Mouse (Mus musculus): ENCODE measurements around the gene Otop1.

The Otop1 gene

GRCm38 (mm10) chr5:38301761-38302411 is 26.1 kb downstream of the Otop1 start:
- DNase-seq (ENCODE audit: low spot score in 2 of 2) = no peak

GRCm38 (mm10) chr5:38302651-38303050 is 26.9 kb downstream of the Otop1 start:
- DNase-seq (ENCODE audit: low spot score in 2 of 2) = no peak

- no peak for DNase-seq (ENCODE audit: low spot score in 2 of 2)
Observed at GRCm38 (mm10) chr5:38305241-38305640, 29.5 kb downstream of the Otop1 start.

DNA sequence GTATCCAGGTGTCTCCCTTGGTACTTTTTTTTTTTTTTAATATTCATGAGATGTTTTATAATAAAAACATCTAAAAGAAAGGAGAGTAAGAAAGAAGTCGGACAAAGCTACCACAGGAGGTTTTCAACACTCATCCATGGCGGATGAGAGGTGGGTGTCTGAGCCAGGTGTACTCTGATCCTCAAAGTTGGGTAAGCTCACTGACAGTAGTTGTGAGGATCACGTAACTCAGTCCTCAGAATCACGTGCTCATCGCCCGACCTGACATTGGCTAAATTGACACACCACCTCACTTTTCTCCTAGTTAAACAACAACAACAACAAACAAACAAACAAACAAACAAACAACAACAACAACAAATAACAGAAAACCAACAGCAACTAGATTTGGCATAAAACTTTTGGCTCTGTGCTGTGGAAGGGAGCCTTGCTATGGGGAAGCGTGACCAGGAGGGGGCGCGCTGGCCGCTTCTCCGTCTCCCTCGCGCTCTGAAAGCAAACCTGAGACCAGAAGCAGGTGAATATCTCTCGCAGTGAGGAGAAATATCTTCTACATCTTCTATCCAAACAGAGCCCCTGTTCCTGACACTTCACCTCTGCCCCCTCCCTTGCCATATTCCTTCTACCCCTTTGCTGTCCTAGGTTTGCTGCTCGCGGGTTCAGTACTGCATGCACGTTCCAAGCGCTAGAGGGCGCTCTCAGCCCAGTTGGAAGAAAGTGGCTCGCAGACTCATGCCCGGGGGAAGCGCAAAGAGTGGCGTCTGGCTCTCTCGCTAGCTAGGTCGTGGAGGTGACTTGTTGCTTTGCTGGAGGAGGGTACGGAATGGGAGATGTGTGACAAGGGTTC is 31.7 kb downstream of the Otop1 start:
- DNase-seq (ENCODE audit: low spot score in 2 of 2) = peak; percentile 60 to 87

GRCm38 (mm10) chr5:38308873-38309272 is 33.1 kb downstream of the Otop1 start:
- DNase-seq (ENCODE audit: low spot score in 2 of 2) = peak; percentile 27 to 55

DNA sequence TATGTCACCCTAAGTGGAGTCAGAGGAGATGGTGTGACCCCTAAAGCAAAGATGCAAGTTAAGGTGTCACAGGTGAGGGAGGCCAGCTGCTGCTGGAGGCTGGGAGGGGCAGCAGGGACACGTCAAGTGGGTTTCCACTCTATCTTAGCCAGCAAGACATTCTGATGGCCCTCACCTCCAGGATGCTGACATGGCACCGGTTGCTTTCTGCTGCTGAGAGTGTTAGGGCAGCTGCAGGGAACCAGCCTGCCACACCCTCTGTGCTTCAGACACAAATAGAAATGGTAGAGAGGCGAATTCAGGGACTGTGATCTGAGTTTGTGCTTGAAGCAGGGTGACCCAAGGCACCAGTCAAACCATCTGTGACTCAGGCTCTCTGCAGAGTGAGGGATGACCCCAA is 34.0 kb downstream of the Otop1 start:
- no peak for DNase-seq (ENCODE audit: low spot score in 2 of 2)

DNA sequence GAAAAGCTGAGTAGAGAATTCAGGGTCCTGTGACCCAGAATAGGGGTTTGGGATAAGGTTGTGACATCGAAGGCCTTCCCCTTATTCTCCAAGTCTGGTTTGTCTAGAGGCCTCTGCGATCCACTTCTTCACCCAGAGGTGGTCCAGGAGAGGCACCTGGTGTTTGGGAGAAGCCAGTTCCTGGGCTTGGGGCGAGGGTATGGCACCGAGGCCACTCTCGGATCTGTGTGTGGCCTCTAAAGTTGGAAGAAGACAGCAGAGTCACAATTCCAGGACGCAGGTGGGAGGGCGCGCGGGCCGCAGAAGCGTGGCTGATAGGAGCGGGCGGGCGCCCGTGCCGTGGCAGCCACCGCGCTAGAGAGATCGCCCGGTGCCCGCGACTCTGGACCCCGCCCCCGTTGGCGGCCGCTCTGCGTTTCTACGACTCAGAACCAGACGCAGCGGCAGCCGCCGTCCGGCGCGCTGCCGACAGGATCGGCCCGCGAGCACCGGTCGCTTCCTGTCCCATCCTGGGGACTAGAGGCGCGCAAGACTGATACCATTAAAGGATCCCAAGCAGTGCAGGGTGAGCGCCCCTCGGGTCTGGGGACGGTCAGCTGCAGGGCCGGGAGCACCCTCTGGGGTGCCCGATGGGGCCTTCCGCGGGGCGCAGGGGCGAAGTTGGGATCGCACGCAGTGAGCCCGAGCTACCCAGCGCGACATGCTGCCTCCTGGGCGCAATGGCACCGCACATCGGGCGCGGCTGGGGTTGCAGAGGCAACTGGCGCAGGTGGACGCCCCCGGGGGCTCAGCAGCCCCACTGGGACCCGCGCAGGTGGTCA is 43.4 kb downstream of the Otop1 start, which contains the start of gene Drd5:
Gene Drd5 (plus strand): TSS at position 402 of the 821 bp plus-strand sequence.
- DNase-seq (ENCODE audit: low spot score in 2 of 2) = no peak

DNA sequence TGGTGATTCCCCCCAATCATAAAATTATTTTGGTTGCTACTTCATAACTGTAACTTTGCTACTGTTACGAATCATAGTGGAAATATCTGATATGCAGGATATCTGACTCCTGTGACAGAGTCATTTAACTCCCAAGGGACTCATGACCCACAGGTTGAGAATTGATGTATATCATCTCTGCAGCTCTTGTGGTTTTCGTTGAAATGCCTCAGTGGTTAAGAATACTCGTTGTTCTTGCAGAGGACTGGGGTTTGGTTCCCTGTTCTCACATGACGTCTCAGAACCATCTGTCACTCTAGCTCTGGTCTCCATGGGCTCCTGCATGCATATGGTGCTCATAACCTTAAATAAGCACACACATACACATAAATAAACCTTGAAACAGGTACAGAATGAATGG is 57.6 kb downstream of the Otop1 start:
- DNase-seq (ENCODE audit: low spot score in 2 of 2) = no peak

- no peak for DNase-seq (ENCODE audit: low spot score in 2 of 2)
Observed at GRCm38 (mm10) chr5:38334582-38334981, 58.8 kb downstream of the Otop1 start.

DNA sequence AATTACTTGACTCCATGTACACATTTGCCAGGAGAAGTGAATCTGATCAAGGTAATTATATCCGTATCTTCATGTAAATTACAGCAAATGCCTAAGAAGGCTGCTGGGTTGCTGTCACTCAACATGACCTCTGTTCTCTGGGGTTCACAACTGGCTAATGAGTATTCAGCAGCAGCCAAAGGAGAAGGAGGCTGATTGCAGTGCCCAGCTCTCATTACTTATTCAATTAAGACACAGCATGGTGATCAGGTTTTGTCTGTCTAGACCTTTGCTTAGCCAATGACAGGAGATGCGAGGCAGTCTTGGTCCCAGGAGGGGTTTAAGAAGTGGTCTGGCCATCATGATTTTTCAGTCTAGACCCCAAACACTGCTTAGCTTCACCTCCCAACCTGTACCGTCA is 67.3 kb downstream of the Otop1 start:
- DNase-seq (ENCODE audit: low spot score in 2 of 2) = no peak

DNA sequence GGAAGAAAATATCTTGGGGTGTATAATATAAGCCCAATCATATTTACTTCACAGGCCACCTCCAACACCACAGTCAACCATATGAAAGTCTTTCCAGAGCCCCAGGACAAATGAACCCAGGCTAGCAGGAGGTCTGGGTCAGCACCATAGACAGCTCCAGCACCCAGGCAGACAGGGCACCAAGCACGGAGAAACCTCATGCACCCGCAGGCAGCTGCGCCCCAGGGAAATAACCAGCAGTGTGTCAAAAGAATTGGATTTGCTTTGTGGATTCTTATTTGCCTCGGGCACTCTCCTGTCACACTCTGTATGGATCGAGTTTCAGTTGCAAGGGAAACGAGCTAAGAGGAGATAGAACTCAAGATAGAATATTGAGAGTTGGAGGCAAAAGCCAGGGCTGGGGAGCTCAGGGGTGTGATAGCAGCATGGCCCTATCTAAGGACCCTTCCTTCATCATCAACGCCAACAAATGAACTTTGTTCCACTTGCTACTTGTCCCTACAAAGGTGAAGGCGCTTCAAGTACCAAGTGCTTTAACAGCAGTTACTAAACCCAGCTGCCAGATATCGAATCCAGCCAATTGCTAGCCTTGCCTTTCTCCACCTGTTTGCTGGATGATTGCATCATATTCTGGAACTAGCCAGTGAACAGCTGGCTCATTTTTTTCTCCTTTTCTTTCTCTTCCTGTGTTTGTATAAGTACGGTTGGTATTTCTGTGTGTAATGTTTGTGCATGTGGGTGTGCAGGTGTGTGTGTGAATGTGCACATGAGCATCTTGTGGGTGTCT is 71.1 kb downstream of the Otop1 start:
- peak in 1 of 2 experiments; percentile 8 for DNase-seq (ENCODE audit: low spot score in 2 of 2)

DNA sequence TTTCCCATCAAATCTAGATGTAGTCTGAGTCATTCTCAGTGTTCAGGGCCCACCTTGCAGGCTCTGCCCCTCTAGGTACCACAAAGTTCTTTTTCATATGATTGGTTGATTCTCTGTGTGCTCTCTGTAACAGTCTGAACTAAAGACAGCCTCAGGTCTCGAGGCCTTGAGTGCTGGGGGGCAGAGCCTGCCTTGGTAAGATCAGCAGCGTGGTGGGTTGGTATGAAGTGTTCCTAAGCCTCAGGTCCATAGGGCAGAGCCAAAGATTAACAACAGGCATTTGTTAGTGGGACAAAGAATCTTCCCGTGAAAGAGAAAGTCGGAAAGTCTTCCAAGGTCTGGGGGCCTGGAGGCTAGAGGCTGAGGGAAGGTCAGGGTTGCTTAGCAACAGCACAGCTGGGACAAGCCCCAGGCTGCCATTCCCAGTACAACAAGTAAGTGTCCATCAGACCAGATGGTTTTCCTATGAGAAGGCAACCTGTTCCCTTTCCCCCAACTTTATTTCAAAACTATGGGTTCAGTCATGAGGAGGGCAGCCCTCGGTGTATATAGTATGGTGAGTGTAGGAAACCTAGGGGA is 74.7 kb downstream of the Otop1 start:
- no peak for DNase-seq (ENCODE audit: low spot score in 2 of 2)

Measured in thymus, postnatal 10 days (tissue).